Mouse (Mus musculus): ENCODE measurements around the gene Ptgir. TPM values are rescaled to one million over a fixed set of nuclear protein-coding genes. Genes with fewer than 3 reads are reported as not detected.

Gene Ptgir
- total and polyA plus RNA-seq, 3 experiments: 1.9 to 5.2 (median 2.9) TPM

- Histone ChIP-seq H3K4me3 (peak overlapping the region; percentile 98), H3K4me1 (ENCODE audit: control insufficient read depth, insufficient read depth, low read length) (peaks cover 15% of the 10 kb centered on the region), H3K9ac (ENCODE audit: low read depth, low read length) (peak overlapping the region; percentile 91), H3K36me3 (ENCODE audit: control insufficient read depth, insufficient read depth, low read length) (no peaks in the 10 kb centered on the region), H3K79me2 (replicated peaks; ENCODE audit: control insufficient read depth, insufficient read depth, low read length) (peaks cover 5% of the 10 kb centered on the region; the same call in 1 of the 2 replicates), H3K27ac (no peak overlapping the region; the same call in 1 of the 2 replicates), H3K27me3 (ENCODE audit: control insufficient read depth, insufficient read depth, low read length) (no peaks in the 10 kb centered on the region)
- intact Hi-C loops (cut with DNase I): loop anchor here (10.0 kb wide), 1 partner anchor 308 kb away; the partner anchor contains the start of gene Arhgap35
- TF ChIP-seq CTCF (IDR thresholded peaks at IDR 0.05) (no peak), EP300 (IDR thresholded peaks at IDR 0.05; ENCODE audit: insufficient read depth, low read depth, low read length) (no peak), POLR2A (IDR thresholded peaks at IDR 0.05; ENCODE audit: insufficient read depth, low read depth, low read length) (peak; percentile 28; the same call in 1 of the 2 replicates)
- peak in 1 of 2 experiments; percentile 45 for DNase-seq
- 37% methylated on average over 10 of the region's 10 CpGs for WGBS
Observed at GRCm38 (mm10) chr7:16922360-16922973, 16.2 kb downstream of the Ptgir start.

- peak in 1 of 2 experiments; percentile 49 for DNase-seq
- H3K4me3 ChIP-seq: peak overlapping the region; percentile 98
- intact Hi-C loops (cut with DNase I): loop anchor here (10.0 kb wide), 1 partner anchor 309 kb away; the partner anchor contains the start of gene Arhgap35
- H3K27ac ChIP-seq: peak overlapping the region; percentile 100
- H3K36me3 ChIP-seq (ENCODE audit: control insufficient read depth, insufficient read depth, low read length): no peaks in the 10 kb centered on the region
- under 1% methylated on average over 57 of the region's 57 CpGs for WGBS
- TF ChIP-seq POLR2A (IDR thresholded peaks at IDR 0.05; ENCODE audit: insufficient read depth, low read depth, low read length): no peak
- TF ChIP-seq CTCF (IDR thresholded peaks at IDR 0.05): no peak
- TF ChIP-seq EP300 (IDR thresholded peaks at IDR 0.05; ENCODE audit: insufficient read depth, low read depth, low read length): no peak
- H3K27me3 ChIP-seq (ENCODE audit: control insufficient read depth, insufficient read depth, low read length): no peaks in the 10 kb centered on the region
- peaks cover 5% of the 10 kb centered on the region; the same call in 1 of the 2 replicates for H3K79me2 ChIP-seq (replicated peaks; ENCODE audit: control insufficient read depth, insufficient read depth, low read length)
- peak overlapping the region; percentile 91 for H3K9ac ChIP-seq (ENCODE audit: low read depth, low read length)
- H3K4me1 ChIP-seq (ENCODE audit: control insufficient read depth, insufficient read depth, low read length): peaks cover 15% of the 10 kb centered on the region
Observed at GRCm38 (mm10) chr7:16923283-16924036, 17.2 kb downstream of the Ptgir start.

- intact Hi-C loops (cut with DNase I): loop anchor here (10.0 kb wide), 1 partner anchor 309 kb away; the partner anchor contains the start of gene Arhgap35
- peak; percentile 100 for DNase-seq
- no peaks in the 10 kb centered on the region for H3K27me3 ChIP-seq (ENCODE audit: control insufficient read depth, insufficient read depth, low read length)
- no peak; the same call in 1 of the 2 replicates for TF ChIP-seq CTCF (IDR thresholded peaks at IDR 0.05)
- TF ChIP-seq EP300 (IDR thresholded peaks at IDR 0.05; ENCODE audit: insufficient read depth, low read depth, low read length): peak; percentile 98
- peak; percentile 77 for TF ChIP-seq POLR2A (IDR thresholded peaks at IDR 0.05; ENCODE audit: insufficient read depth, low read depth, low read length)
- no peaks in the 10 kb centered on the region for H3K36me3 ChIP-seq (ENCODE audit: control insufficient read depth, insufficient read depth, low read length)
- H3K27ac ChIP-seq: peak within 1 kb of the TSS; percentile 100
- WGBS: 1% methylated on average over 64 of the region's 64 CpGs
- peak within 1 kb of the TSS; percentile 91 for H3K9ac ChIP-seq (ENCODE audit: low read depth, low read length)
- H3K4me1 ChIP-seq (ENCODE audit: control insufficient read depth, insufficient read depth, low read length): peaks cover 15% of the 10 kb centered on the region
- peaks cover 5% of the 10 kb centered on the region; the same call in 1 of the 2 replicates for H3K79me2 ChIP-seq (replicated peaks; ENCODE audit: control insufficient read depth, insufficient read depth, low read length)
- peak within 1 kb of the TSS; percentile 98 for H3K4me3 ChIP-seq
Observed at GRCm38 (mm10) chr7:16924037-16924834, 17.9 kb downstream of the Ptgir start, which contains the start of gene Calm3. Gene Calm3, minus strand, starts transcription at chr7:16924114.

GRCm38 (mm10) chr7:16928341-16928740 lies 22.1 kb downstream of the Ptgir start:
- no peaks in the 10 kb centered on the region for H3K36me3 ChIP-seq (ENCODE audit: control insufficient read depth, insufficient read depth, low read length)
- H3K27ac ChIP-seq: no peak overlapping the region
- no peaks in the 10 kb centered on the region for H3K27me3 ChIP-seq (ENCODE audit: control insufficient read depth, insufficient read depth, low read length)
- H3K79me2 ChIP-seq (replicated peaks; ENCODE audit: control insufficient read depth, insufficient read depth, low read length): 0 out of 2 replicates have a peak, but pooled peaks cover under 1% of the 10 kb centered on the region
- no peak overlapping the region for H3K9ac ChIP-seq (ENCODE audit: low read depth, low read length)
- 34% methylated on average over 2 of the region's 2 CpGs for WGBS
- no peak for DNase-seq
- H3K4me3 ChIP-seq: no peak overlapping the region
- intact Hi-C loops (cut with DNase I): loop anchor here (10.0 kb wide), 1 partner anchor 314 kb away; the partner anchor contains the start of gene Arhgap35
- no peaks in the 10 kb centered on the region for H3K4me1 ChIP-seq (ENCODE audit: control insufficient read depth, insufficient read depth, low read length)
- TF ChIP-seq CTCF (IDR thresholded peaks at IDR 0.05) (no peak), POLR2A (IDR thresholded peaks at IDR 0.05; ENCODE audit: insufficient read depth, low read depth, low read length) (no peak), EP300 (IDR thresholded peaks at IDR 0.05; ENCODE audit: insufficient read depth, low read depth, low read length) (no peak)

GRCm38 (mm10) chr7:16930850-16931249 lies 24.6 kb downstream of the Ptgir start:
- Histone ChIP-seq H3K4me3 (no peak overlapping the region), H3K36me3 (ENCODE audit: control insufficient read depth, insufficient read depth, low read length) (no peaks in the 10 kb centered on the region), H3K27ac (no peak overlapping the region), H3K4me1 (ENCODE audit: control insufficient read depth, insufficient read depth, low read length) (no peaks in the 10 kb centered on the region), H3K79me2 (replicated peaks; ENCODE audit: control insufficient read depth, insufficient read depth, low read length) (no peaks in the 10 kb centered on the region), H3K9ac (ENCODE audit: low read depth, low read length) (no peak overlapping the region), H3K27me3 (ENCODE audit: control insufficient read depth, insufficient read depth, low read length) (no peaks in the 10 kb centered on the region)
- no peak for TF ChIP-seq EP300 (IDR thresholded peaks at IDR 0.05; ENCODE audit: insufficient read depth, low read depth, low read length)
- no peak for TF ChIP-seq POLR2A (IDR thresholded peaks at IDR 0.05; ENCODE audit: insufficient read depth, low read depth, low read length)
- no peak; the same call in 1 of the 2 replicates for TF ChIP-seq CTCF (IDR thresholded peaks at IDR 0.05)
- 0% methylated on average over 1 of the region's 1 CpGs for WGBS
- peak; percentile 67 to 76 for DNase-seq
- intact Hi-C loops (cut with DNase I): loop anchor here (1.0 to 5.0 kb wide), 2 partner anchors 121 to 135 kb away; no protein-coding TSS in a partner anchor

Measured in heart, adult 2 months (tissue).